Mouse (Mus musculus) heart, adult 11 months (tissue): ENCODE data around the gene Cmip.

ENCODE experiments used
- DNase-seq: peaks from one replicate; pipeline ENCODE4 v3.0.0; 2022

Cmip gene

GRCm38 (mm10) chr8:117386142-117386541 is 129.3 kb downstream of the Cmip start:
- DNase-seq: no peak

- DNase-seq: peak; percentile 95
Observed at GRCm38 (mm10) chr8:117387642-117388041, 130.8 kb downstream of the Cmip start.

GRCm38 (mm10) chr8:117388370-117388769 is 131.5 kb downstream of the Cmip start:
- peak; percentile 94 for DNase-seq

GRCm38 (mm10) chr8:117393853-117394252 is 137.0 kb downstream of the Cmip start:
- DNase-seq: no peak

GRCm38 (mm10) chr8:117395055-117395454 is 138.2 kb downstream of the Cmip start:
- DNase-seq: no peak

- no peak for DNase-seq
Observed at GRCm38 (mm10) chr8:117396884-117397283, 140.0 kb downstream of the Cmip start.

- DNase-seq: no peak
Observed at GRCm38 (mm10) chr8:117397751-117398150, 140.9 kb downstream of the Cmip start.

- no peak for DNase-seq
Observed at GRCm38 (mm10) chr8:117399229-117399628, 142.4 kb downstream of the Cmip start.

- DNase-seq: no peak
Observed at GRCm38 (mm10) chr8:117400820-117401219, 144.0 kb downstream of the Cmip start.

GRCm38 (mm10) chr8:117401880-117402279 is 145.0 kb downstream of the Cmip start:
- DNase-seq: no peak

GRCm38 (mm10) chr8:117402911-117403704 is 146.2 kb downstream of the Cmip start:
- DNase-seq: no peak

- DNase-seq: no peak
Observed at GRCm38 (mm10) chr8:117403705-117404476, 147.0 kb downstream of the Cmip start.

- DNase-seq: no peak
Observed at GRCm38 (mm10) chr8:117406081-117406480, 149.2 kb downstream of the Cmip start.

- no peak for DNase-seq
Observed at GRCm38 (mm10) chr8:117408634-117409033, 151.8 kb downstream of the Cmip start.

- no peak for DNase-seq
Observed at GRCm38 (mm10) chr8:117409056-117409455, 152.2 kb downstream of the Cmip start.

GRCm38 (mm10) chr8:117410391-117410790 is 153.5 kb downstream of the Cmip start:
- DNase-seq: peak; percentile 97

GRCm38 (mm10) chr8:117410901-117411300 is 154.0 kb downstream of the Cmip start:
- DNase-seq: peak; percentile 93

- peak; percentile 95 for DNase-seq
Observed at GRCm38 (mm10) chr8:117412232-117412631, 155.4 kb downstream of the Cmip start.

- DNase-seq: peak; percentile 86
Observed at GRCm38 (mm10) chr8:117417830-117418229, 161.0 kb downstream of the Cmip start.

GRCm38 (mm10) chr8:117420841-117421534 is 164.1 kb downstream of the Cmip start:
- DNase-seq: peak; percentile 97

- peak; percentile 95 for DNase-seq
Observed at GRCm38 (mm10) chr8:117421838-117422237, 165.0 kb downstream of the Cmip start.

- no peak for DNase-seq
Observed at GRCm38 (mm10) chr8:117422343-117422742, 165.5 kb downstream of the Cmip start.

GRCm38 (mm10) chr8:117423029-117423428 is 166.2 kb downstream of the Cmip start:
- peak; percentile 99 for DNase-seq
